Mouse (Mus musculus) lung, postnatal 0 days (tissue): ENCODE measurements around the gene Atoh1.

ENCODE experiments used
- CTCF ChIP-seq: IDR thresholded peaks from 2 replicates; pipeline ENCODE4 v1.5.1; 2016; ENCODE audit warnings: antibody characterized with exemption, mild to moderate bottlenecking
- EP300 ChIP-seq: IDR thresholded peaks from 2 replicates; pipeline ENCODE4 v1.6.1; 2016; ENCODE audit warnings: antibody characterized with exemption, mild to moderate bottlenecking, control low read depth

GRCm38 (mm10) chr6:64688181-64688944 is 40.6 kb upstream of the Atoh1 start:
- TF ChIP-seq CTCF (no peak), EP300 (no peak)
